Mouse (Mus musculus): Measurements from ENCODE around the gene Zfp280b. TPM values are rescaled to one million over a fixed set of nuclear protein-coding genes. Genes with fewer than 3 reads are reported as not detected.
"Not testable (repeated sequence)": the region's sequence is repeated elsewhere in the genome, so short reads cannot be mapped to it uniquely, and the experiment has no call there.

Zfp280b gene
- total RNA-seq (2021): 1 to 10 TPM; 7.9 to 9.2 TPM

- intact Hi-C loops (cut with DNase I): no loop called here
- peak; percentile 94 to 97 for DNase-seq (ENCODE audit: extremely low spot score in 1 of 2, low spot score in 2 of 2)
These were observed at the start of gene Zfp280b for GRCm38 (mm10) chr10:76032402-76033118. Gene Zfp280b, plus strand, starts transcription at chr10:76032650.

GRCm38 (mm10) chr10:75990430-75991042 lies 41.9 kb upstream of the Zfp280b start:
- intact Hi-C loops (cut with DNase I): no loop called here
- no peak for DNase-seq (ENCODE audit: extremely low spot score in 1 of 2, low spot score in 2 of 2)

- intact Hi-C loops (cut with DNase I): no loop called here
- DNase-seq (ENCODE audit: extremely low spot score in 1 of 2, low spot score in 2 of 2): no peak
These were observed 38.7 kb upstream of the Zfp280b start for GRCm38 (mm10) chr10:75993616-75994240.

GRCm38 (mm10) chr10:75994531-75995210 lies 37.8 kb upstream of the Zfp280b start:
- intact Hi-C loops (cut with DNase I); DNase-seq (ENCODE audit: extremely low spot score in 1 of 2, low spot score in 2 of 2): not testable (repeated sequence)

GRCm38 (mm10) chr10:75995463-75995862 lies 37.0 kb upstream of the Zfp280b start:
- no peak for DNase-seq (ENCODE audit: extremely low spot score in 1 of 2, low spot score in 2 of 2)
- intact Hi-C loops (cut with DNase I): no loop called here

- DNase-seq (ENCODE audit: extremely low spot score in 1 of 2, low spot score in 2 of 2): no peak
- intact Hi-C loops (cut with DNase I): no loop called here
These were observed 36.1 kb upstream of the Zfp280b start for GRCm38 (mm10) chr10:75996315-75996714.

GRCm38 (mm10) chr10:76001160-76001559 lies 31.3 kb upstream of the Zfp280b start:
- intact Hi-C loops (cut with DNase I): no loop called here
- no peak for DNase-seq (ENCODE audit: extremely low spot score in 1 of 2, low spot score in 2 of 2)

GRCm38 (mm10) chr10:76002101-76002521 lies 30.3 kb upstream of the Zfp280b start:
- intact Hi-C loops (cut with DNase I): no loop called here
- no peak for DNase-seq (ENCODE audit: extremely low spot score in 1 of 2, low spot score in 2 of 2)

GRCm38 (mm10) chr10:76002615-76003014 lies 29.8 kb upstream of the Zfp280b start:
- intact Hi-C loops (cut with DNase I): no loop called here
- no peak for DNase-seq (ENCODE audit: extremely low spot score in 1 of 2, low spot score in 2 of 2)

- DNase-seq (ENCODE audit: extremely low spot score in 1 of 2, low spot score in 2 of 2): no peak
- intact Hi-C loops (cut with DNase I): no loop called here
These were observed 29.2 kb upstream of the Zfp280b start for GRCm38 (mm10) chr10:76003221-76003620.

- DNase-seq (ENCODE audit: extremely low spot score in 1 of 2, low spot score in 2 of 2): no peak
- intact Hi-C loops (cut with DNase I): no loop called here
These were observed 26.1 kb upstream of the Zfp280b start for GRCm38 (mm10) chr10:76006385-76006784.

GRCm38 (mm10) chr10:76009812-76010211 lies 22.6 kb upstream of the Zfp280b start:
- intact Hi-C loops (cut with DNase I): no loop called here
- no peak for DNase-seq (ENCODE audit: extremely low spot score in 1 of 2, low spot score in 2 of 2)

- intact Hi-C loops (cut with DNase I): no loop called here
These were observed 19.5 kb upstream of the Zfp280b start for GRCm38 (mm10) chr10:76012922-76013321.

GRCm38 (mm10) chr10:76016886-76017285 lies 15.6 kb upstream of the Zfp280b start:
- DNase-seq (ENCODE audit: extremely low spot score in 1 of 2, low spot score in 2 of 2): no peak
- intact Hi-C loops (cut with DNase I): no loop called here

More at GRCm38 (mm10) chr10:76012922-76013321, 19.5 kb upstream of the Zfp280b start:
- no peak for DNase-seq (ENCODE audit: extremely low spot score in 1 of 2, low spot score in 2 of 2)

- no peak for DNase-seq (ENCODE audit: extremely low spot score in 1 of 2, low spot score in 2 of 2)
- intact Hi-C loops (cut with DNase I): no loop called here
These were observed 10.7 kb upstream of the Zfp280b start for GRCm38 (mm10) chr10:76021728-76022127.

GRCm38 (mm10) chr10:76023921-76024320 lies 8.5 kb upstream of the Zfp280b start:
- intact Hi-C loops (cut with DNase I): no loop called here
- DNase-seq (ENCODE audit: extremely low spot score in 1 of 2, low spot score in 2 of 2): no peak

GRCm38 (mm10) chr10:76025470-76026190 lies 6.8 kb upstream of the Zfp280b start:
- DNase-seq (ENCODE audit: extremely low spot score in 1 of 2, low spot score in 2 of 2): no peak
- intact Hi-C loops (cut with DNase I): no loop called here

GRCm38 (mm10) chr10:76027127-76028015 lies 5.1 kb upstream of the Zfp280b start:
- intact Hi-C loops (cut with DNase I): no loop called here
- no peak for DNase-seq (ENCODE audit: extremely low spot score in 1 of 2, low spot score in 2 of 2)
